Mouse (Mus musculus) testis, adult 2 months (tissue): ENCODE measurements around the gene Sema6b.

Source experiments
- CTCF ChIP-seq: fragments of 200-500 bp; IDR thresholded peaks from 2 replicates; pipeline ENCODE4 v1.5.1; 2012; ENCODE audit warnings: low read depth, mild to moderate bottlenecking, inconsistent platforms, low read length, moderate library complexity; ENCODE audit not compliant: control insufficient read depth, insufficient read depth, insufficient replicate concordance
- POLR2A ChIP-seq: fragments of 200-500 bp; IDR thresholded peaks from 2 replicates; pipeline ENCODE4 v1.6.1; 2012; ENCODE audit warnings: low read depth, mild to moderate bottlenecking, inconsistent platforms, low read length, moderate library complexity; ENCODE audit not compliant: control insufficient read depth

DNA sequence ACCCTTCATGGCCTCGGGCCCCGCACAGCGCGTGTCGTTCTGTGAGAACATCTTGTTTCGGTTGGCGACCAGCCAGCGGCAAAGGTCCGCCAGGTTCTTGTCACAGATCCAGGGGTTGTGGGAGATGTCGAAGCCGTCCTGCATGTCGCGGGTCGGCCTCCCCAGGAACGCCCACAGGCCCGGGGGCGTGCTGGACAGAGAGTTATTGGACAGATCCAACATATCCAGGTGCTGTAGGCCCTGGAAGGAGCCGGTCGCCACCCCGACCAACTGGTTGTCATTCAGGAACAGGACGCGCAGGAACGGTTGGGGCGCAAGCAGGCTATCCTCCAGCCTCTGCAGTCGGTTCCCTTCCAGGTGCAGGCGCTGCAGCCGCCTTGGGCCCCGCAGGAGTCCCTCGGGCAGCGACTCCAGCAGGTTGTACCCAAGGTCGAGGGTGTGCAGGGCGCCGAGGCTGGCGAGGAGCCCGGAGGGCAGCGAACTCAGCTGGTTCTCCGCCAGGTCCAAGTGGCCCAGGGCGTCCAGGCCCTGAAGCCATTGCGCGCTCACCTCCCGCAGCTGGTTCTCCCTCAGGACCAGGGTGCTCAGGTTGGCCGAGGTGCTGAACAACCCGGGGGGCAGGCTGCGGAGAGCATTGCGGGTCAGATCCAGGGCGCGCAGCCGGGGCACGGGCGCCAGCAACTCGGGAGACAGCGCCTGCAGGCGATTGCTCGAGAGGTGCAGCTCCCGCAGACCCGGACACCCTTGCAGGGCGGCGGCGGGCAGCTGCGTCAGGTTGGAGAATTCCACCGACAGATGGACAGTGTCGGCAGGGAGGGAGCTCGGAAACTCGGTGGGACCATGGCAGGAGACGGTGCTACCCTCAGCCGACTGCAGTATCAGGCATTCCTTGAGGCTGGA, 19.9 kb downstream of the Sema6b start:
- no peak for TF ChIP-seq CTCF
- no peak for TF ChIP-seq POLR2A
